Mouse (Mus musculus): Measurements from ENCODE around the gene Prkci. TPM values are rescaled to one million over a fixed set of nuclear protein-coding genes. Genes with fewer than 3 reads are reported as not detected.

The Prkci gene
- 10 to 100 TPM; 23.0 to 26.6 TPM for total RNA-seq (2021)

DNA sequence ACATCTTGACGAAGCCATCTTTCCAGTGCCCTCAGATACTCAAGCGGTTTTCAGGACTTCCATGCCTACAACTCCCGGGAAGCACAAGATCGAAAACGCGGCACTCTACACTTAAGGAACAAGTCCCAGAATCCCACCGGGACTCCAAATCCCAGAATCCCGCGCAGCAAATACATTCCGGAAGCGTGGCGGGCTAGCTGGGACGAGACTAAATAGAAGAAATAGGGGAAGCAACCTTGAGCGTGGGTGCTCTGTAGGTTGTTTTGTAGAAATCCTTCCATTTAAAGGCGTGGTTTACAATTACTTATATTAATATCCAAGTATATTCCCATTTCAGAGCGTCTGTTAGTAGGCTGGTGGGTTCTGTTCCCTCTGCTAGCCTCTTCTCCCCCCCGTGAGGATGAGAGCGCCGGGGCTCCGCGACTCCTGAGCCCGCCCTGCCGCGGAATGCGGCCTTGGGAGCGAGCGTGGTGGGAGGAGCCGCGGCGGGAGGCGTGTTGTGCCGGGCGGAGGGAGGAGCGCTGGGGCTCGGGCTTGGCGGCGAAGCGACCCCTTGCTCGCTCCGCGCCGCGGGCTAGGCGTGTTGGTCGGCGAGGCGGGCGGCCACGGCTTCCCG is at the start of gene Prkci:
Prkci (plus strand) TSS at position 465 of the 616 bp plus-strand sequence.
- DNase-seq: peak; percentile 95

DNA sequence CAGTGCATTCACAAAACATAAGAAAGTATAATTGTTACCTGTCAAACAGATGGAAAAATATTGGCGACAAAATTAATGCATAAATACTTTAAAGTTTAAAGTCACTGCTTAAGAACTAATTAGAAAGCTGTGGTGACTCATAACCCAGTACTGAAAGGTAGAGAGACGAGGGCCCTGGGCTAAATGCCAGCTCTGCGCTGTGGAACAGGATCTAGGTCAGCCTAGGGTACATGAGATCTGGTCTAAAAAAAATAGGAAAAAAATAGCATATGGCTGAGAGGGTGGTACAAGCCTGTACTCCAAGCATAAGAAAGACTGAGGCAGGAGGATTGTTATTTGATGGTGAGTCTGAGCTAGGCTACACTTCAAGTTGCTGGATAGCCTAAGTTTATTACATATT is 43.9 kb upstream of the Prkci start:
- DNase-seq: peak; percentile 24

DNA sequence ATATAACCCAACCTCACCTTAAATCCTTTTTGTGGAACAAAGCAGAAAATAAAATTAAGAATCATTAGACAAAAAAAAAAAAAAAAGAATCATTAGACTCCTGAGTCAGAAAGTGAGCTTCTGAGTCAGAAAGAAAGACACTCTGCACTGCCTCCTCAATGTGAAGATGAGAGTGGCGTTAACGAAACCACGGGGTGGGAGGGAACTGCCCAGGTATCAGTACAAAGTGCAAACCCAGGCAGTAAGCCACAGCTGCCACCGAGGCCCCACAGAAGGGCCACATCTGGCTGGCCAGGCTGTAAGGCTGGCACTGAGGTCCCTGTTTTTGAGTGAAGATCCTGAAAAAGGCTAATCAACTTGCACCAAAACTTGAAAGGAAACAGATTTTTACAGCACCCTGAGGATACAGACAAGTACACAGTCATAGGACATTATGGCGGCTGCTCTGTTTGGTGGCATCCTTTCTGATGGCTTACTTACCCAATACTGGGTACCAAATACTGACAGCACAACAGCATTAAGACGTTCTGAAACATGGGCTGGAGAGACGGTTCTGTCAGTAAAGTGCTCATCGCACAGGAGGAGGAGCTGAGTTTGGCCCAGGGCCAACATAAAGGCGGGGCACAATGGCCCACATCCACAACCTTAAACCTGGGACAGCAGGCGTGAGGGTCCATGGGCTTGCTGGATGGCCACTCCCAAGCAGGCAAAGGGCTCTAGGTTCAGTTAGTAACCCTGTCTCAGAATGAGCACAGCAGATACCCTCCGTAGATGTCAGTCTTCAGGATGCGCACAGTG is 43.1 kb upstream of the Prkci start:
- DNase-seq: no peak

DNA sequence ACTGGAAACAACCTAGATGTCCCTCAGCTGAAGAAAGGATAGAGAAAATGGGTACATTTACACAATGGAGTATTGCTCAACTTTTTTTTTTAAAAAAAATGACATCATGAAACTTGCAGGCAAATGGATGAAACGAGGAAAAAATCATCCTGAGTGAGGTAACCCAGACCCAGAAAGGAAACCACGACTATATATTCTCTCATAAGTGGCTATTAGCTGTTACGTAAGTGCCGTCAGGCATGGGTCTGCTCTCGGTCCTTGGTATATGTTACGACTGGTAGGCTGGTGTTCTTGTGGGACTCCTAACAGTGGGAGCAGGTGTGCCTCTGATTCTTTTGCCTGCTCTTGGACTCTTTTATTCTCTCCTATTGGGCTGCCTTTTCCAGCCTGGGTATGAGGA is 39.2 kb upstream of the Prkci start:
- no peak for DNase-seq

DNA sequence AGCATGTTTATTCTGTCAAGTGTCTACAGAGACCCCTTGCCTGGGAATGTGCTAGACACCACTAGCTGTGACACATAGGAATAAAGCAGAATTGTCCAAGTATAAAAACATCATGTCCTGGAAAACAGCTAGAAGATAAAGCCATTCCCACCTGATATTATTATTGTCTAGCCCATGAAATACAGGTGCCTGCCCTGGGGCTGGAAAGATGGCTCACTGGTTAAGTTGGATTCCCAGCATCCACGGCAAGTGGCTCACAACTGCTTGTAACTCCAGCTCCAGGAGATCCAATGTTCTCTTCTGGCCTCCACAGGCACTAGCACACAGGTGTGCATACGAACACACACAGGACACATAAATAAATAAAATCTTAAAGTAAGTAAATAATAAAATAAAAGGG is 36.8 kb upstream of the Prkci start:
- DNase-seq: no peak

DNA sequence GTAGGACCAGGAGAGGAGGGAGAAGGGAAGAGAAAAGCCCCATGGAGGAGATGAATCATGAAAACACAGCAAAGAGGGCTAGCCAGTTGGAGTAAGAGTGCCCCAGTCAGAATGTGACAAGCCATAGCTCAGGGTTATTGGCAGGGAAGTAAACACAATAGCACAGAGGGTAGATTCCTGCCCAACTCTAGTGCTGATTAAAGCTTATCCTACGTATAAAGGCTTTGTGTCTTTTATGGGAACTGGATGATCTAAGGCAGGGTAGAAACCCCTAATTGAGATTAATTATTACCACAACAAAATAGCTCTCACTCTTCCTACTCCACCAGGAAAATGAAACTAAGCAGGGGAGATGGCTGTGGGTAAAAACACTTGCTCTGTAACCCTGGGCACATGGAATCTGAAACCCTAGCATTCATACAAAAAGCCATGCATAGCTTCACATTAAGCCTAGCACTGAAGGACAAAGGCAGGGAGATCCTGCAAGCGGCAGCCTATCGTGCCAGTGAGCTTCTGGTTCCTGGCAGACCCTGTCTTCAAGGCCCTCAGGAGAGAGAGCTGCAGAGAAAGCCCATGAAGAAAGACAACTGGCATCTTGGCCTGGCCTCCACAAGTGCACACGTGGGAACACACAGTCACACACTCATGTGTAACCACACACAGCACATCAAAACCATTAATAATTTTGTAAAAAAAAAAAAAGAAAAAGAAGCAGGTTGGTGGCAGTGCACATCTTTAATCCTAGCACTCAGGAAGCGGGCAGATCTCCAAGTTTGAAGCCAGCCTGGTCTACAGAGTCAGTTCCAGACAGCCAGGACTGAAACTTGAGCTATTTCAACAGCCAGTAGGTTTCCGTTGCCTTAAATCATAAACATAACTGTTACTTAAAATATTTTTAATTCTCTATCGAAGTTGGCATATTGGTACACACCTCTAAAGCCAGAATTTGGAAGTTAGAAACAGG is 35.4 kb upstream of the Prkci start:
- no peak for DNase-seq

DNA sequence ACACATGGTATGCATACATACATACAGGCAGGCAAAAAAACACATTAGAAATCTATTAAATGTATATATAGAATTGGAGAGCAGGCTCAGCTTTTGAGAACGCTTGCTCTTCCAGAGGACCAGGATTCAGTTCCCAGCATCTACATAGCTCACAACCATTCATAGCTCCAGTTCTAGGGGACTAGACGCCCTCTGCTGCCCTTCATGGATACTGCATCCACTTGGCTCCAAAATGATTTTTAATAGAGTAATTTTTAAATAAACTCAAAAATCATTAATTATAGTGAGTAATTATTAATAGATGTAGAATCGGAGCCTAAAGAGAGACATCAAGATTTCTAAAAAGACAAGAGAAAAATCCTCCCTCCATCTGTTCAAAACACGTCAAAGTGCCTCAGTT is 32.4 kb upstream of the Prkci start:
- no peak for DNase-seq

DNA sequence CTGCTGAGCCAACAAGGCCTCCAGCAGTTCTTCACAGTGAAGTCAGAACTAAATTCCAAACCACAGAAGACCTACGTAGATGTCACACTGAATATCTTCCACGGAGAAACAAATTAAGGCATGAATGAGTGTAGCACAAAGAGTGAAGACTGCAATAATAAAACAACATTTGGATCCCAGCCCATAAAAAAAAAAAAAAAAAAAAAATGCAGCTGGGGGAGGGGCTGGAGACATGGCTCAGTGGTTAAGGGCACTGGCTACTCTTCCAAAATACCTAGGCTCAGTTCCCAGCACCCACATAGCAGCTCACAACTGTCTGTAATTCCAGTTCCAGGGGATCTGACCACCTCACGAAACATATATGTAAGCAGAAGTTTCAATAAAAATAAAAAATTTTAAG is 31.3 kb upstream of the Prkci start:
- DNase-seq: no peak

DNA sequence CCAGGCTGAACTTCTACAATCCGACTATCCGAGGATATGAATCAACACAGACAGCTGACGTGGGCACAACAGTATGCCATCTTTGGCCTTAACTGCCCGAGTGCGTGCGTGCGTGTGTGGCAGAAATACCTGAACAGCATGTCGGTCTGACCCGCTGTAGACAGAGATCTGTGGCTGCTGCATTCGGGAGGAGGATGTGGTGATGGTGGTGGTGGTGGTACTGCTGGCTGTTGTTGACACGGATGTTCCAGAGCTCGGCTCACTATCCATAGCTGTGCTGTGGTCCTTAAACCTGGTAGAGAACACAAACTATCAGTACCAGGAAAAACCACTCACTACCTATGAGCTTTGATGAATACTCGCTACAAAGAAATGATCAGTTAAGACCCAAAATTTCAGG is 29.9 kb upstream of the Prkci start:
- DNase-seq: no peak

DNA sequence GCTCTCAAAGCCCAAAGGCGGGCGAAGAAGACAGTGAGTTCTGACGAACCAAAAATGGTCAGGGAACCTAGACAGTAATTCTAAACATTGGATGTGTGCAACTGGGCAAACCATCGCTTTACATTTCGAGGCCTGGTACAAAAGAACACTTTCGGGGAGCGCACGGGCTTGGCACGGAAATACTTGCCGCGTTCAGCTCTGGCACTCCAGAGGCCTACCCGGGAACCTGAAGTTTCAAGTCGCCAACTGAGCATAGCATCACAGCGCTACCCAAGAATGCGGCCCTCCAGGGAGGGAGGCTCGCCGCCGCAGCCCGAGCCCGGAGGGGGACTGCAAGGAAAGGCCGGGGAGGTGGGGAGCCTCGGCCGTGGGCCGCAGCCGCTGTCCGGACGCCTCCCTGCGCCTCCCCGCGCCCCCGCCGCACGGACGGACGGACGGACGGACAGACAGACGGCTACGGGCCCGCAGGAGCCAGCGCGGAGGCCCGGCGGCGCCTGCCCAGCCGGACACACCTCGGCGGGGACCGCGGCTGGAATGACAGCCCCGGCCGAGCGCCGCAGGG is 26.9 kb upstream of the Prkci start:
- peak; percentile 60 for DNase-seq

DNA sequence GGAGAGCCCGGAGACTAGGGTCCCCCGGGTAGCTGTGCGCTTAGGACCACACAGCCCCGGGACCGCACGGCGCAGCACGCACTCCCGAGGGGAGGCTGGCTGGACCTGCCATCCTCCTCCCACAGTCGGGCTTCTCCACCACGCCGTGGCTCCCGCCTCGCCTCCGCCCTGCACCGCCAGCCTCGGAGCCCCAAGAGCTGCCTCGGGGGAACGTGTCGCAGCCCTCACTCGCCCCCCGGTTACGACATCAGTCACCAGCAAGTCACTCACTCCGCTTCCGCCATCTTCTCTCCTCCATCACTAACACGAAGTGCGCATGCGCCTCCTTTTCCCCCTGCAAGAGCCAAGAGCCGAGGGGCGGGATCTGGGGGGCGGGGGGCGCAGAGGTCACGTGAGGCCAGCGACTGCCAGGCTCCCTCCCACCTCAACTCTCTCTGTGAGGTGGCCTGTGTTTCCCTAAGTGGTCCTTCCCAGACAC is 26.4 kb upstream of the Prkci start, which contains the start of gene Phc3:
Phc3 (minus strand) TSS at position 312 of the 478 bp plus-strand sequence.
- DNase-seq: peak; percentile 95

DNA sequence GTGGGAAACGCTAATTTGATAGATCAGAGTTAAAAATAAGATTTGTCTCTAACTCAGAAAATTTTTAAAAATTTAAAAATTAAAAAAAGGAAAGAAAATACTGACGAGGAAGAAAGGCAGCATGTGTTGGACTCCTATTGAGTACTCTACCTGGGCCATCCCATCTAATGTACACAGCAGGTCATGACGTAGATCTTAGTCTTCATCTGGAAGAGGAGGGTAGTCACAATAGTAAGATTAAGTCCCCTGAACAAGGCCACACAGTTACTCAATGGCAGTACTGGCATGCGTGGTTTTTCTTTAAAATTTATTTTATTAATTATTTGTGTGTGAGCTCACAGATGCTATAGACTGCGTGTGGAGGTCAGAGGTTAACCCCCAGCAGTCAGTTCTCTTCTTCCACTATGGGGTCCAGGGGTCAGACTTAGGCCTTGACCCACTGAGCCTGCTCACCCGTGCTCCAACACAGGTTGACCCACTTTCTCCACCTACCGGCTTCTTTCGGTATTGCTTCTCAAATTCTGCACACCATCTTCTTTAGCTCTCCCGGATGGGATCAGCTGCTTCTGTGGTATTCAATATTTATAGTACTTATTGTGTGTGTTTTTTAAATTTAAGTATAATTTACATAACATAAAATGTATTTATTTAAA is 20.3 kb upstream of the Prkci start:
- peak; percentile 79 for DNase-seq

DNA sequence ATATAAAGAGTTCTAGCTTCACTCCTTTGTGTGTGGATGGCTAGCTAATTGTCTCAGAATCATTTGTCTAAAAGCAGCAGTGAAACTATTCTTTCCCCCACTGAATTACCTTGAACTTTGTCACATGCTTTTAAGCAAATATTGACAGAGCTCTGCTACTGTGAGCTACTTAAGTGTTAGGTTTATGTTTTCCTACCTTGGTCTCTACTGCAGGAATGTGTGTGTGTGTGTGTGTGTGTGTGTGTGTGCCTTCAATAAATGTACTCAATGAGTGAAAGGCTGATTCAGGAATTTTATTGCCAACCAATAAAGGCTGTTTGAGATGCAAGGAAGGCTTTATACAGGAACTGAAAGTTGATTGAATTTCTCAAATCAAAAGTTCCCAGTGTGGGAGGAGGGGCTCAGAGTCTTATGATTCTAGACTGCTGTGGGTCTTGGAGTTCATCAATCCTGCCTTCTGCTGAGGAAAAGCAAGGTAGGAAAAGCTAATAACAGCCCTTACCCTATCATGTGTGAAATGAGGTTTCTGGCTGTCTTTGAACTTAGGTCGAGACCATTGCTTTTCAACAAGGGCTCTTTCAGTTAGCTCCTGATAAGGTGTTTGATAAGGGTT is 18.4 kb upstream of the Prkci start:
- DNase-seq: no peak

DNA sequence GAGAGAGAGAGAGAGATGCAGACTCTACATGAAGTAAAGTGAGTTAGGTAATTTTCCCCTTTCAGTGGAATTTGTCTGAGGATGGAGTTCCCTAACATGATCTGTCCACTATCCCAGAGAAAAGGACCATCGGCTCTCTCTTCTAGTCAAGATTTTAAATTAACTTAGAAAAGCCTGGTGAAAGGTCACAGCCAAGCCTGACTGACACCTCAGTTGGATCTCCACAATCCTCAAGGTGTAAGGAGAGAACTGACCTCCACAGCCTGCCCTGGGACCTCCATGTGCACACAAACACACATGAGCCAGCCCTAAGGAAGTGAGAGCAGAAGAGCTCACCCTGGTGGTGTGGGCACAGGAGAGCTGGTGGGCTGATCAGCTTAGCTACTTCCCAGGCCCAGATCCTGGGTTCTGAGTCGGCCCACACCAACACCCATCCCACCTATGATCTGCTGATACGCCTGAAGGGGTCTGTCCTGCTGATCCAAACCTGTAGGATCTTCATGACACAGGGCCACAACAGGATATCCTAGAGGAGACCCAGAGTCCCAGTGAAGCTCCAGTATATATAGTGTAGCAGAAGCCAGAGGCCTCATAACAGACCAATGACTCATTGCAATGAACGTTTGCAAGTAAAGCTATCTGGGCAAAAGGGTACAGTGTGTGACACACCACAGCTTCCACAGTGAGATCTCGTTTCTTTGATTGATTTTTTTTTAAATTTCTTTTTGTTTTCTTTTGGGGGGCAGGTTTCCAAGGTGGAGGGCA is 13.7 kb upstream of the Prkci start:
- DNase-seq: no peak

DNA sequence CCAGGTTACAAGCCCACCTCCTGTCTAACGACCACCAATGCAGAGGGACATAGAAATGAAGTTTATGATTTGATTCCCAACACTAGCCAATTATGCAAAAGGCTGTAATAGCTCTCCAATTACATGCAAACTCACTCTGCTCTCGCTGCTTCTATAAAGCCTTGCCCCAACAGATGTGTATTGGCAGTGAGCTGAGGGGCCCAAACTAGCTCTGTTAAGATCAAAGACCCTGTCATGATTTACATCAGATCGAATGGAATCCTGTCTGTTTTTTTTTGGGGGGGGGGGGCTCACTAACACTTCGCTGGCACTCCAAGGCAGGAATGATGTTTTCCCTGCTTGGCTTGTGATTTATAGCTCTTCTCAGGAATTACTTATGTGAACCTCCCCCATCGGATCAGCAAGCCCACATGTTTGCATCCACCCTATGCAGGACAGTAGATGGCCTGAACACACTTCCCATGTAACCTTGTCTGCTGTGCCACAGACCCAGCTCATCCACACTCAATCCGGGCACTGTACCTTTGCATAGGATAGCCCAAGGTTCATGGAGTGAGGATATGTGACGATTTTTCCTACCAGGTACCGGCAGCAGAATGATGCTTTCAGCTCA is 12.5 kb upstream of the Prkci start:
- no peak for DNase-seq

DNA sequence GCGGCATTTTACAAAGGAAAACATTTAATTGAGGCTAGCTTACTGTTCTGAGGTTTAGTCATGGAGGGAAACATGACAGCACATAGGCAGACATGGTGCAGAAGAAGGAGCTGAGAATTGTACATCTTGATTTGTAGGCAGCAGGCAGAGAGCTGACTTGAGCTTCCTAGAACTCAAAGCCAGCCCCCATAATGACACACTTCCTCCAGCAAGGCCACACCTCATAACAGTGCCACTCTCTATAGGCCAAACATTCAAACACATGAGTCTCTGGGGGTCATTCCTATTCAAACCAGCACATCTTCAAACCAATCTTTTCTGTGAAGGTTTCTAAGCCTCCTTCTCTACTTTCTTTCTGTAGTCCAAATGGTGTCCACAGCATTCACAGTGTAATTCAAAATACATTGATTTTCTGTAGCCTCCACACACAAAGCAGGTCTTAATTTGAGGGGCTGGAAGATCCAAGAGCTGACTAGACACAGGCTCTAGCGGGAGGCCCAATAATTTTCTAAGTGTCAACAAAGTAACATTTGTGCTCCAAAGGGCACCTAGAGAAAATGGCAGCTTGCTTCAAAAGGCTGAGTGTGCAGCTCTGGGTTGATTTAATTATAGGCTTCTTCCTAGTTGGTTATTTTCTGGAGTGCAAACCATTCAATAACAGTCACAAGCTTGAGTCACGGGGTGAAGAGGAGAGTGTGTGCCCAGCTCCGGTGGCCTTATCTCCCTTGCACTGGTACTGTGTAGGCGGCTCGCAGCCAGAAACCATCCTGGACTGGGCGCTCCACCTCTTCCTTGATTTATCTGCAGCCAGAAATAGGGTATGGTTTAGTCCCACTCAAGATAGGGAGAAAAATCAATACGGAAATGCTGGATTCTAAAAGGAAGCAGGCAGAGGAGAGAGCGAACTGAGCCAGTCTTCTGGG is 7.9 kb upstream of the Prkci start:
- DNase-seq: peak; percentile 56

DNA sequence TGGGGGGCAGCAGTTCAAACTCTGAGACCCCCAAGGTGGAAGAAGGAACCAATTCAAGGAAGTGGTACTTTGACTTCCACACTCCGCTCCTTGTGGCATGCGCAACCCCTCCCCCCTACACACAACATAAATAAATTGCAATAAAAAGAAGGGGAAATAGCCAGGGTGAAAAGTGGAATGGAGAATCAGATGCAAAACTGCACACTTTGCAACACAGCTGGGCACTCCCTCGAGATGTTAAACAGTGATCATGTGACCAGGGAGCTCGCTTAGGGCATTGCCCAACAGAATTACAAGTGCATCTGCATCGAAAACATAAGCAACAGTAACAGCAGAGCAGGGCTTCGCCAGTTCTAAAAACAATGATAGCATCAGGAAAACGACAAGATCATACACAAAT is 3.4 kb upstream of the Prkci start:
- no peak for DNase-seq

DNA sequence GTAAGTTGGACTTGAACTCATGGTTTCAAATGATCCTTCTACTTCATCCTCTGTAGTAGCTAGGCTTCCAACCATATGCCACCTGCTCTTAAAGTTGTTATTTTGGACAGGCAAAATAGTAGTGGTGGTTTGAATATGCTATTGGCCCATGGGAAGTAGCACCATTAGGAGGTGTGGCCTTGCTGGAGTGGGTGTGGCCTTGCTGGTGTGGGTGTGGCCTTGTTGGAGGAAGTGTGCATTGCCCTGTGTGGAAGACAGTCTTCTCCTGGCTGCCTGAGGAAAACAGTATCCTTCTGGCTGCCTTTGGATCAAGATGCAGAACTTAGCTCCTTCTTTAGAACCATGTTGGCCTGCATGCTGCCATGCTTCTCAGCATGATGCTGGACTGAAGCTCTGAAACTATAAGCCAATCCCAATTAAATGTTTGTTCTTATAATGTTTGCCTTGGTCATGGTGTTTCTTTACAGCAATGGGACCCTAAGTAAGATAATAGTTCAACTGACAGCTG is 2.4 kb upstream of the Prkci start:
- DNase-seq: no peak

DNA sequence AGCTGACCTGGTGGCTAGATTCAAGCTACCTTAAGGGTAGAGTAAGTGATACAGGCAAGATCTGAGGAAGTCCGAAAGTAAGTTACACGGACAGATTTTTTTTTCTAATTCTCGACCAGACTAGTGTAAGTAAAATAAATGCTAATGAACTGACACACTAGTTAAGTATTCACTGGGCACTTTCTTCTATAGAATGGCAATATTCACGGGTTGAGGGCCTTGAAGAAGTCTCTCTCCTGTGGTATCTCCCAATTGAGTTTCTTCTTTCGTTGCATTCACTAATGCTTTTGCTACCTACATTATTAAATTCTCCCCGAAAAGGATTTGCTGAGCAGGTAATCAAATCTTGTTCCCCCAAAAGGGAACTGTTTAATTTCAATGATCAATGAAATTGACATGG is 688 bp upstream of the Prkci start:
- DNase-seq: no peak

Data from heart, postnatal 4 days (tissue).